37 mouse cellular contexts compared by ENCODE assay signal in genomic region chr3:122975363-122975762, GRCm38 (mm10). TPM values are rescaled to one million over a fixed set of nuclear protein-coding genes. Genes with fewer than 3 reads are reported as not detected.
DNase-seq lines count a peak whose midpoint lies in the region; ATAC-seq and TF ChIP-seq lines count a peak whose summit lies in the region.
"Had no signal": no experiment of that assay in that cellular context is flagged by ENCODE, and none has a peak within 500 bp of the region (broad histone marks: within the 10 kb centered on the region; RNA-seq: fewer than 3 reads in every experiment).

No protein-coding gene starts in this region.

- no peaks in the 10 kb centered on the region for H3K36me3 ChIP-seq in midbrain, embryonic 15.5 days (replicated peaks)
- H3K36me3 ChIP-seq: heart, embryonic 15.5 days; hindbrain, embryonic 13.5 days had no signal

- peak; percentile 96 for ATAC-seq in frontal cortex, adult (ENCODE audit: low TSS enrichment)
- ATAC-seq in midbrain, embryonic 15.5 days (replicated peaks) = no peak
- ATAC-seq: CD4-positive, CD25-positive, alpha-beta regulatory T cell, adult 4 months; intestine, embryonic 16.5 days; liver, postnatal 0 days; midbrain, embryonic 16.5 days had no signal

- H3K4me1 ChIP-seq in lung, adult 2 months (ENCODE audit: control insufficient read depth, insufficient read depth, low read length) = no peaks in the 10 kb centered on the region
- no peaks in the 10 kb centered on the region for H3K4me1 ChIP-seq in midbrain, embryonic 15.5 days
- H3K4me1 ChIP-seq: hindbrain, embryonic 13.5 days; midbrain, embryonic 10.5 days had no signal

- no peak overlapping the region for H3K4me2 ChIP-seq in midbrain, embryonic 15.5 days
- H3K4me2 ChIP-seq: heart, embryonic 15.5 days; hindbrain, embryonic 13.5 days; liver, embryonic 12.5 days had no signal

- no peak overlapping the region for H3K27ac ChIP-seq in midbrain, embryonic 15.5 days
- H3K27ac ChIP-seq: heart, embryonic 10.5 days; heart, embryonic 15.5 days; hindbrain, embryonic 13.5 days; kidney, postnatal 0 days; liver, embryonic 12.5 days; midbrain, embryonic 10.5 days had no signal

- no peak for TF ChIP-seq CTCF in lung, adult 2 months (IDR thresholded peaks at IDR 0.05; ENCODE audit: insufficient read depth, low read length)

- no peak for DNase-seq in frontal cortex, postnatal 10 days (ENCODE audit: low spot score in 2 of 2)
- DNase-seq in lung, postnatal 10 days = peak; percentile 7
- no peak for DNase-seq in lung, adult 2 months
- DNase-seq in right cerebral cortex, postnatal 36 days (ENCODE audit: low spot score in 2 of 2) = peak; percentile 7 to 27
- no peak for DNase-seq in adrenal gland, adult 2 months
- DNase-seq: adrenal gland, postnatal 36 days; cerebellum, adult 2 months; cerebellum, postnatal 14 days; gastrocnemius, postnatal 25 days; kidney, adult 8-10 months; kidney, postnatal 4 days; layer of hippocampus, adult 9-11 months; left cerebral cortex, postnatal 4 days; liver, postnatal 0 days; spleen, adult 18-20 months; thymus, postnatal 4 days had no signal

- 66% methylated on average over 4 of the region's 4 CpGs for WGBS in lung, adult 2 months
- 84% methylated on average over 4 of the region's 4 CpGs for WGBS in midbrain, embryonic 15.5 days

- no peaks in the 10 kb centered on the region for H3K27me3 ChIP-seq in midbrain, embryonic 15.5 days (replicated peaks)
- H3K27me3 ChIP-seq: heart, embryonic 15.5 days; hindbrain, embryonic 13.5 days; liver, embryonic 12.5 days had no signal

- H3K9ac ChIP-seq in midbrain, embryonic 15.5 days = no peak overlapping the region
- H3K9ac ChIP-seq: heart, embryonic 15.5 days; hindbrain, embryonic 13.5 days; liver, embryonic 12.5 days; liver, postnatal 0 days had no signal

- H3K9me3 ChIP-seq in midbrain, embryonic 15.5 days = no peaks in the 10 kb centered on the region
- H3K9me3 ChIP-seq: heart, embryonic 10.5 days; heart, embryonic 15.5 days; hindbrain, embryonic 13.5 days; liver, embryonic 12.5 days; midbrain, embryonic 10.5 days had no signal

- no peak for TF ChIP-seq POLR2A in lung, adult 2 months (IDR thresholded peaks at IDR 0.05; ENCODE audit: borderline replicate concordance, extremely low read depth, low read depth, low read length)

- no peak overlapping the region for H3K4me3 ChIP-seq in lung, adult 2 months (replicated peaks; ENCODE audit: extremely low read depth, low read depth, low read length)
- no peak overlapping the region for H3K4me3 ChIP-seq in midbrain, embryonic 15.5 days
- H3K4me3 ChIP-seq: heart, embryonic 10.5 days; heart, embryonic 15.5 days; hindbrain, embryonic 13.5 days; liver, embryonic 12.5 days; midbrain, embryonic 10.5 days had no signal

RNA-seq across cellular contexts. Expression of gene Usp53, which starts 8.9 kb away (rescaled TPM):
- 3.1 and 4.7 TPM in 2 replicates for polyA plus RNA-seq in lung, adult 2 months (2012; rRNA removed)
- 10 to 100 TPM; 26.1 to 27.5 TPM for total RNA-seq in adrenal gland, adult 2 months (2021)
- 2.0 and 3.3 TPM in 2 replicates for polyA plus RNA-seq in adrenal gland, adult 2 months (2012; rRNA removed)
- polyA plus RNA-seq in midbrain, embryonic 15.5 days (2015; fragmentation: Nextera tagmentation; extraction: Ambion mirVana) = 11.1 and 12.1 TPM in 2 replicates

RNA-seq across cellular contexts. Expression of gene 1810037I17Rik, which starts 51.4 kb away (rescaled TPM):
- polyA plus RNA-seq in lung, adult 2 months (2012; rRNA removed) = 41.8 and 56.6 TPM in 2 replicates
- total RNA-seq in adrenal gland, adult 2 months (2021) = 10 to 100 TPM; 46.0 to 59.0 TPM
- polyA plus RNA-seq in adrenal gland, adult 2 months (2012; rRNA removed) = 17.1 and 18.3 TPM in 2 replicates
- polyA plus RNA-seq in midbrain, embryonic 15.5 days (2015; fragmentation: Nextera tagmentation; extraction: Ambion mirVana) = 61.9 and 65.0 TPM in 2 replicates

RNA-seq across cellular contexts. Expression of gene Gm10959, which starts 56.2 kb away (rescaled TPM):
- polyA plus RNA-seq in lung, adult 2 months (2012; rRNA removed) = not detected in 2 replicates
- total RNA-seq in adrenal gland, adult 2 months (2021) = not detected
- not detected in 2 replicates for polyA plus RNA-seq in adrenal gland, adult 2 months (2012; rRNA removed)
- polyA plus RNA-seq in midbrain, embryonic 15.5 days (2015; fragmentation: Nextera tagmentation; extraction: Ambion mirVana) = not detected in 2 replicates
- total RNA-seq: adrenal gland, adult 18-20 months; adrenal gland, postnatal 36 days; gastrocnemius, postnatal 25 days; heart, postnatal 25 days; left cerebral cortex, postnatal 4 days; megakaryocyte progenitor cell, adult 5-6 weeks; neutrophil, adult 5-6 weeks had no signal
- polyA plus RNA-seq: CD4-positive, CD25-positive, alpha-beta regulatory T cell, adult 4 months; cerebellum, adult 2 months; cortical plate, adult 2 months; forebrain, embryonic 16.5 days; heart, embryonic 10.5 days; heart, embryonic 15.5 days; hindbrain, embryonic 13.5 days; intestine, embryonic 16.5 days; kidney, postnatal 0 days; limb, embryonic 14.5 days; liver, embryonic 12.5 days; liver, postnatal 0 days; midbrain, embryonic 10.5 days; midbrain, embryonic 16.5 days; neural tube, embryonic 11.5 days; testis, adult 2 months; thymus, postnatal 0 days had no signal

RNA-seq across cellular contexts. Expression of gene Myoz2, which starts 59.5 kb away (rescaled TPM):
- 4.3 and 11.6 TPM in 2 replicates for polyA plus RNA-seq in lung, adult 2 months (2012; rRNA removed)
- total RNA-seq in adrenal gland, adult 2 months (2021) = under 1 TPM in 1 of 2 experiments, not detected in 1; 0.41 TPM
- not detected in 2 replicates for polyA plus RNA-seq in adrenal gland, adult 2 months (2012; rRNA removed)
- polyA plus RNA-seq in midbrain, embryonic 15.5 days (2015; fragmentation: Nextera tagmentation; extraction: Ambion mirVana) = not detected in 2 replicates
- total RNA-seq: left cerebral cortex, postnatal 4 days; megakaryocyte progenitor cell, adult 5-6 weeks; neutrophil, adult 5-6 weeks had no signal
- polyA plus RNA-seq: cortical plate, adult 2 months; forebrain, embryonic 16.5 days; kidney, postnatal 0 days; midbrain, embryonic 10.5 days; midbrain, embryonic 16.5 days; thymus, postnatal 0 days had no signal

Comparison
In these comparisons a context has a peak if more than half of its experiments do, and no peak if none do; other contexts are left out.
1. DNase-seq: peak in lung, postnatal 10 days (single experiment) and right cerebral cortex, postnatal 36 days (2 of 2); none in frontal cortex, postnatal 10 days (0 of 2), lung, adult 2 months (single experiment) and adrenal gland, adult 2 months (single experiment).